Mouse (Mus musculus): ENCODE results near the gene Trappc6b. TPM values are rescaled to one million over a fixed set of nuclear protein-coding genes. Genes with fewer than 3 reads are reported as not detected.
A peak's percentile ranks its signal among the peaks of the same experiment; 100 is the strongest.

Trappc6b gene
- polyA plus RNA-seq, 1 experiment from 2014 or later, result 69.3 TPM

DNA sequence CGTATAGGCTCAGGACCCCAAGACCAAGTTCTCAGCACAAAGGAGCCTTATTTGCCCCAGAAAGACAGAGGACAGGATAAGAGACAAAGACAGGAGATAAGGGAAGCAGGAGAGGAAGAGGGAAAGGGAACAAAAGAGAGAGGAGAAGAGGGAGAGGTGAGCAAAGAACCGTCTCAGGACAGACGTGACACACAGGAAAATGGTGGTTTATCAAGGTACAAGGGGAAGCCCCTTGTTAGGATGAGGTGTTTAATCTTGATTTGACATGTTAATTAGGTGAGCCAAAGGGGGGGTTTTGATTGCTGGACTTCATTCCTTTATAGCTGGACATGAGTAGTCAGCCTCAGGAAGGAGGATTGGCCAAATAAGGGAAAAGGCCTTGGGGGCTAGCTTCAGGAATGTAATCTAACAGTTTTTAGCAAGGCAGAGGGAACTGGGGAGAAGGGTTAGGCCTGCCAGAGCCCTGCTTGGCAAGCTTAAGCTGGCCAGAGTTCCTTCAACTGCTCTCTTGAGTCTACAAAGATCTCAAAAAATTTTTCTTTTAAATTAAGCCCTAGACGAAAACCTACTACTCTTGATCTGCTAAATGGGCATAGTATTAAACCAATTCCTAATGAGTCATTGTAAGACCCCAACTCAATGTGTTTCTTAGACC is 5.9 kb downstream of the Trappc6b start:
- 70% methylated on average over 4 of the region's 4 CpGs for WGBS
- no peak overlapping the region for H3K4me2 ChIP-seq (ENCODE audit: low read length)
- no peak for ATAC-seq (ENCODE audit: insufficient number of reproducible peaks, insufficient read depth, low FRiP score, low read depth)
- no peak overlapping the region for H3K9ac ChIP-seq (ENCODE audit: low read length)
- H3K4me3 ChIP-seq (ENCODE audit: control insufficient read depth in 1 of 2, insufficient read depth in 1 of 2, low read depth in 1 of 2, low read length in 2 of 2), result no peak overlapping the region
- H3K36me3 ChIP-seq (ENCODE audit: control insufficient read depth, insufficient read depth, low read length), result peaks cover 53% of the 10 kb centered on the region
- H3K27ac ChIP-seq (replicated peaks in 1 of 2; ENCODE audit: control insufficient read depth in 1 of 2, insufficient read depth in 1 of 2, low read depth in 2 of 2, low read length in 2 of 2), result no peak overlapping the region
- H3K4me1 ChIP-seq (ENCODE audit: control insufficient read depth in 2 of 2, insufficient read depth in 2 of 2, low read length in 2 of 2), result peaks cover 6 to 12% of the 10 kb centered on the region in 2 experiments; a peak in 3 of 4 replicates
- no peaks in the 10 kb centered on the region for H3K9me3 ChIP-seq (ENCODE audit: control insufficient read depth, low read length)
- H3K27me3 ChIP-seq (ENCODE audit: control insufficient read depth, insufficient read depth, low read length), result no peaks in the 10 kb centered on the region

DNA sequence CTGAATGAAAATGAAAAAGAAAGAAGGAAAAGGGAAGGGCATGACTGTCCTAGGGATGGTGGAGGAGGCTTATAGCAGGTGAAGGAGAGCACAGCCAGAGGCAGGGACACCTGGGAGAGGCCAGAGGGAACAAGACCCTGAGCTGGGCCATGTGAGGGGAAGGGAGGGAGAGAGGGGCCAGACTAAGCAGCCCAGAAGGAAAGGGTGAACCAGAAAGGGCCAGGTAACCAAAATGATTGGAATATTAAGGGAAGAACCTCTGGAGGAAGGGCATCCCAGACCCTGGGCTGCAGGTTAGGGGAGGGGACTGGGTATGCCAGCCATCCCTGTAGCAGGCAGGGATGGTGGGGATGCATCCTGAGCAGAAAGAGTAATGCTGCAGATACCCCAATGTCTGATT is 7.3 kb downstream of the Trappc6b start:
- Histone ChIP-seq H3K36me3 (ENCODE audit: control insufficient read depth, insufficient read depth, low read length) (peaks cover 61% of the 10 kb centered on the region), H3K4me2 (ENCODE audit: low read length) (no peak overlapping the region)

DNA sequence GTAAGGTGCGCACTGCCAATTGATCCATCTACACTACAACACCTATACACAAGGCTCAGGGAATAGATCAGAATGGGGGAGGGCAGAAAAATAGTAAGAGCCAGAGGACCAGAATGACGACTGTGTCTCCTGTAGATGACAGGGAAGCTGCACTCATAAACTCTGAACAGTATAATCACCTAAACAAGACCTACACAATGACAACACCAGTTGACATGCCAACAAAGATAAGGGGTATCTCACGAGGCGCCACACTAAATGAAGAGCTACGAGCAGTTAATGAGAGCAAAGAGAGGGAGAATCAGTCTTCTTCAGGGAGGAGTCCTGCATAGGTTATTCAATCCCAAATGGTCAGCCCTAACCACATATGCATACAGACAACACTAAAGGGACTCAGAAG is 8.1 kb downstream of the Trappc6b start:
- H3K36me3 ChIP-seq (ENCODE audit: control insufficient read depth, insufficient read depth, low read length), result peaks cover 61% of the 10 kb centered on the region
- H3K4me1 ChIP-seq (ENCODE audit: control insufficient read depth in 2 of 2, insufficient read depth in 2 of 2, low read length in 2 of 2), result no peaks in the 10 kb centered on the region
- H3K9ac ChIP-seq (ENCODE audit: low read length), result no peak overlapping the region
- H3K4me3 ChIP-seq (ENCODE audit: control insufficient read depth in 1 of 2, insufficient read depth in 1 of 2, low read depth in 1 of 2, low read length in 2 of 2), result no peak overlapping the region
- no peak overlapping the region for H3K4me2 ChIP-seq (ENCODE audit: low read length)
- no peak for ATAC-seq (ENCODE audit: insufficient number of reproducible peaks, insufficient read depth, low FRiP score, low read depth)
- 72% methylated on average over 5 of the region's 5 CpGs for WGBS
- no peak overlapping the region for H3K27ac ChIP-seq (replicated peaks in 1 of 2; ENCODE audit: control insufficient read depth in 1 of 2, insufficient read depth in 1 of 2, low read depth in 2 of 2, low read length in 2 of 2)
- no peaks in the 10 kb centered on the region for H3K9me3 ChIP-seq (ENCODE audit: control insufficient read depth, low read length)
- no peaks in the 10 kb centered on the region for H3K27me3 ChIP-seq (ENCODE audit: control insufficient read depth, insufficient read depth, low read length)

More for the DNA sequence above, 7.3 kb downstream of the Trappc6b start:
- Histone ChIP-seq H3K4me3 (ENCODE audit: control insufficient read depth in 1 of 2, insufficient read depth in 1 of 2, low read depth in 1 of 2, low read length in 2 of 2) (no peak overlapping the region), H3K27me3 (ENCODE audit: control insufficient read depth, insufficient read depth, low read length) (no peaks in the 10 kb centered on the region), H3K9ac (ENCODE audit: low read length) (no peak overlapping the region), H3K9me3 (ENCODE audit: control insufficient read depth, low read length) (no peaks in the 10 kb centered on the region), H3K27ac (replicated peaks in 1 of 2; ENCODE audit: control insufficient read depth in 1 of 2, insufficient read depth in 1 of 2, low read depth in 2 of 2, low read length in 2 of 2) (no peak overlapping the region), H3K4me1 (ENCODE audit: control insufficient read depth in 2 of 2, insufficient read depth in 2 of 2, low read length in 2 of 2) (0 out of 4 replicates have a peak, but pooled peaks cover 0 to under 1% of the 10 kb centered on the region in 2 experiments)
- ATAC-seq (ENCODE audit: insufficient number of reproducible peaks, insufficient read depth, low FRiP score, low read depth), result no peak

DNA sequence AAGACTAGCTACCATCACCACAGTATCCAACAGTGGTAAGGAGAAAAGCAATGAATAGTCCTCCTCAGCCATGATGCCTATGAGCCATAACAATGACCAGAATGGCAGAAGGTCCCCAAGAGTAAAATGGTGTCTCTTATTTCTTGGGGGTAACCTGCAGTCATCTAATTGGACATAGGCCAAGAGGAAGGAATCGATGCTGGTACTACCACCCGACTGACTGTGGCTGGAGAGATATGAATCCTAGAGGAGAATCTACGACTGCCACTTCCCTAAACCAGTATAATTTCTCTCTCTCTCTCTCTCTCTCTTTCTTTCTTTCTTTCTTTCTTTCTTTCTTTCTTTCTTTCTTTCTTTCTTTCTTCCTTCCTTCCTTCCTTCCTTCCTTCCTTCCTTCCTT is 8.8 kb downstream of the Trappc6b start:
- WGBS, result 81% methylated on average over 3 of the region's 3 CpGs
- Histone ChIP-seq H3K27me3 (ENCODE audit: control insufficient read depth, insufficient read depth, low read length) (no peaks in the 10 kb centered on the region), H3K36me3 (ENCODE audit: control insufficient read depth, insufficient read depth, low read length) (peaks cover 67% of the 10 kb centered on the region), H3K9me3 (ENCODE audit: control insufficient read depth, low read length) (no peaks in the 10 kb centered on the region), H3K27ac (replicated peaks in 1 of 2; ENCODE audit: control insufficient read depth in 1 of 2, insufficient read depth in 1 of 2, low read depth in 2 of 2, low read length in 2 of 2) (no peak overlapping the region), H3K4me2 (ENCODE audit: low read length) (no peak overlapping the region), H3K9ac (ENCODE audit: low read length) (no peak overlapping the region), H3K4me1 (ENCODE audit: control insufficient read depth in 2 of 2, insufficient read depth in 2 of 2, low read length in 2 of 2) (no peaks in the 10 kb centered on the region), H3K4me3 (ENCODE audit: control insufficient read depth in 1 of 2, insufficient read depth in 1 of 2, low read depth in 1 of 2, low read length in 2 of 2) (no peak overlapping the region)
- ATAC-seq (ENCODE audit: insufficient number of reproducible peaks, insufficient read depth, low FRiP score, low read depth), result no peak

DNA sequence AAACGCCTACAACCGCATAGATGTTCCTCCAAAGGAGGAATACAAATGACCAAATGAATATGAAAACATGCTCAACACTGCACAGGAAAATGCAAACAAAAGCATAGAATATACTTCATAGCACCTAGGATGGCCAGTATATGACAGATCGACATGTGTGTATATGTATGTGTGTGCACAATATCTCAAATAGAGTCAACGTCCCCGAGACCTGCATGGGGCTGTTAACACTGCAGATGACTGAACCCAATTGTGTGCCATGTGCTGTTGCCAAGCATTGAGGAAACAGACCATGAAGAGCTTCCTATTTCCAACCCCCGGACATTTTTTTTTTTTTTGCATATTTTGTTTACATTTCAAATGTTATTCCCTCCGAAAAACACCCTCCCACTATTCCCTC is 20.4 kb downstream of the Trappc6b start:
- Histone ChIP-seq H3K4me3 (ENCODE audit: control insufficient read depth in 1 of 2, insufficient read depth in 1 of 2, low read depth in 1 of 2, low read length in 2 of 2) (no peak overlapping the region), H3K9me3 (ENCODE audit: control insufficient read depth, low read length) (no peaks in the 10 kb centered on the region), H3K4me1 (ENCODE audit: control insufficient read depth in 2 of 2, insufficient read depth in 2 of 2, low read length in 2 of 2) (peaks cover 3 to 4% of the 10 kb centered on the region in 2 experiments; a peak in 2 of 4 replicates), H3K36me3 (ENCODE audit: control insufficient read depth, insufficient read depth, low read length) (peaks cover 40% of the 10 kb centered on the region), H3K4me2 (ENCODE audit: low read length) (peak overlapping the region; percentile 51; the same call in 1 of the 2 replicates), H3K9ac (ENCODE audit: low read length) (no peak overlapping the region), H3K27me3 (ENCODE audit: control insufficient read depth, insufficient read depth, low read length) (no peaks in the 10 kb centered on the region), H3K27ac (replicated peaks in 1 of 2; ENCODE audit: control insufficient read depth in 1 of 2, insufficient read depth in 1 of 2, low read depth in 2 of 2, low read length in 2 of 2) (peak overlapping the region in 1 of 2 experiments; percentile 82; a peak in 2 of 4 replicates)
- no peak for ATAC-seq (ENCODE audit: insufficient number of reproducible peaks, insufficient read depth, low FRiP score, low read depth)
- 29% methylated on average over 7 of the region's 7 CpGs for WGBS

DNA sequence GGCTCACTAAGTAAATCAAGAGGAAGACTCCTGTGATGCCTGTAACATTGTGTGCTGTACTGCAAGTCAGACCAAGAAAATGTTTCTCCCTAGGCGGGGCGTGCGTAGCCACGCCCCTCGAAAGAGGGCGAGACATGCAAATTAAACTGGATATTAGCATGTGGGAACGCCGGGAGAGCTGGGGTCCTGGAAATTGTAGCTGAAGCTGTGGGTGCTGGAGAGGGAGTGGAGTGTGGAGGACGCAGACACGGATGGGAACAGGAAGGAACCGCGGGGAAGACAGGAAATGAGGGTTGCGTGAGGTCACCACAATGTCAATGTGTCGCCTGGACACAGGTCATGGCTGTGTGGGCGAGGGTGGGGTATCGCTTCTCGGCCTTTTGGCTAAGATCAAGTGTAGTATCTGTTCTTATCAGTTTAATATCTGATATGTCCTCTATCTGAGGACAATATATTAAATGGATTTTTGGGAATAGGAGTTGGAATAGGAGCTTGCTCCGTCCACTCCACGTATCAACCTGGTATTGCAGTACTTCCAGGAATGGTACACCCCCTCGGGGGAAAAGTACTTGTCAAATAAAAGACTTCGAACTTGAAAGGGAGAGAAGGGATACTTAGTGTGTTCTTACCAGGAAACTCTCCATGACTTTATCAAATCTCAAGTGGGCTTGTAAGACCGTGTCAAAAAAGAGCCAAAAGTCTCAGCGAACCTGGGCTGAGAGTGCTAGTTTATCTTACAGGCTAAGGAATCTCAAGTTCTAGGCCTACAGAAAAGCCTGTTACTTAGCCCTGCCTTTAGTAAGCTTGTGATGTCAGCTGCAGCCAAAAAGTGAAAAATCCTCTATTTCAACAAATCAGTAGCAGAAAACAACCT is 21.1 kb downstream of the Trappc6b start:
- no peaks in the 10 kb centered on the region for H3K9me3 ChIP-seq (ENCODE audit: control insufficient read depth, low read length)
- ATAC-seq (ENCODE audit: insufficient number of reproducible peaks, insufficient read depth, low FRiP score, low read depth), result peak; percentile 64
- peak overlapping the region; percentile 51 for H3K4me2 ChIP-seq (ENCODE audit: low read length)
- peak overlapping the region; percentile 63 for H3K9ac ChIP-seq (ENCODE audit: low read length)
- H3K27ac ChIP-seq (replicated peaks in 1 of 2; ENCODE audit: control insufficient read depth in 1 of 2, insufficient read depth in 1 of 2, low read depth in 2 of 2, low read length in 2 of 2), result peak overlapping the region; percentile 82 to 93
- 5% methylated on average over 23 of the region's 23 CpGs for WGBS
- peaks cover 34% of the 10 kb centered on the region for H3K36me3 ChIP-seq (ENCODE audit: control insufficient read depth, insufficient read depth, low read length)
- H3K27me3 ChIP-seq (ENCODE audit: control insufficient read depth, insufficient read depth, low read length), result no peaks in the 10 kb centered on the region
- H3K4me1 ChIP-seq (ENCODE audit: control insufficient read depth in 2 of 2, insufficient read depth in 2 of 2, low read length in 2 of 2), result peaks cover 3 to 4% of the 10 kb centered on the region in 2 experiments; a peak in 2 of 4 replicates
- H3K4me3 ChIP-seq (ENCODE audit: control insufficient read depth in 1 of 2, insufficient read depth in 1 of 2, low read depth in 1 of 2, low read length in 2 of 2), result peak overlapping the region; percentile 10 to 28; a peak in 3 of 4 replicates

DNA sequence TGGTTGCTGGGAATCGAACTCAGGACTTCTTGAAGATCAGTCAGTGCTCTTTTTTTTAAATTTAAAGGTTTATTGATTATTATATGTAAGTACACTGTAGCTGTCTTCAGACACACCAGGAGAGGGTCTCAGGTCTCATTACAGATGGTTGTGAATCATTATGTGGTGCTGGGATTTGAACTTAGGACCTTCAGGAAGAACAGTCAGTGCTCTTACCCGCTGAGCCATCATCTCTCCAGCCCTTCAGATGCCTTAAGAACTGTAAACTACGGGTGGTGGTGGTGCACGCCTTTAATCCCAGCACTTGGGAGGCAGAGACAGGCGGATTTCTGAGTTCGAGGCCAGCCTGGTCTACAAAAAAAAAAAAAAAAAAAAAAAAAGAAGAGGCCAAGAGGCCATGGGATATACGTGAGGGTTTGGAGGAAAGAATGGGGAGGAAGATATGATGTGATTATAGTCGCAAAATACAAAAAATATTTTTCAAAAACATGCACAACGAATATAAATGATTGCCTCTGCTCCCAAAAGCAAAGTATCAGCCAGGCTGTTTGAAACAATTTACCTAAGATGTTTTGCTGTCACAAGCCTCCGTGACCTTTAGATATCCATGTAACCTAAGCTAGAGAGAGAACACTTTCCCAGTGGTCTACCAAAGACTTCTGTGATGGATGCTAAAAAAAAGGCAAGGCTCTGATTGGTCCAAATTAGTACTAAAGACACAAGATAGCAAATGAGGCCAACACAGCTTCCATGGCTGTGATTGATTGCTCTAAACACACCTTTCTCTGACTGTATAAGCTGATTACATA is 21.9 kb downstream of the Trappc6b start:
- 69% methylated on average over 10 of the region's 10 CpGs for WGBS
- peak overlapping the region; percentile 51; the same call in 1 of the 2 replicates for H3K4me2 ChIP-seq (ENCODE audit: low read length)
- H3K36me3 ChIP-seq (ENCODE audit: control insufficient read depth, insufficient read depth, low read length), result peaks cover 27% of the 10 kb centered on the region
- peak overlapping the region in 1 of 2 experiments; percentile 10; a peak in 1 of 4 replicates for H3K4me3 ChIP-seq (ENCODE audit: control insufficient read depth in 1 of 2, insufficient read depth in 1 of 2, low read depth in 1 of 2, low read length in 2 of 2)
- H3K9ac ChIP-seq (ENCODE audit: low read length), result peak overlapping the region; percentile 63; the same call in 1 of the 2 replicates
- ATAC-seq (ENCODE audit: insufficient number of reproducible peaks, insufficient read depth, low FRiP score, low read depth), result 0 out of 2 replicates have a peak, but pooled peaks have one; percentile 17
- peaks cover 3 to 4% of the 10 kb centered on the region in 2 experiments; a peak in 2 of 4 replicates for H3K4me1 ChIP-seq (ENCODE audit: control insufficient read depth in 2 of 2, insufficient read depth in 2 of 2, low read length in 2 of 2)
- peak overlapping the region; percentile 82 to 93; a peak in 3 of 4 replicates for H3K27ac ChIP-seq (replicated peaks in 1 of 2; ENCODE audit: control insufficient read depth in 1 of 2, insufficient read depth in 1 of 2, low read depth in 2 of 2, low read length in 2 of 2)
- H3K9me3 ChIP-seq (ENCODE audit: control insufficient read depth, low read length), result no peaks in the 10 kb centered on the region
- H3K27me3 ChIP-seq (ENCODE audit: control insufficient read depth, insufficient read depth, low read length), result no peaks in the 10 kb centered on the region
